Mouse (Mus musculus) liver, embryonic 14.5 days (tissue): ENCODE data around the gene Smpd1.

Experiments
- CTCF ChIP-seq: IDR thresholded peaks from 2 replicates; pipeline ENCODE4 v1.5.1; 2016; ENCODE audit warnings: antibody characterized with exemption, low read depth, control low read depth
- EP300 ChIP-seq: IDR thresholded peaks from 2 replicates; pipeline ENCODE4 v1.6.1; 2016; ENCODE audit warnings: antibody characterized with exemption, low read depth

DNA sequence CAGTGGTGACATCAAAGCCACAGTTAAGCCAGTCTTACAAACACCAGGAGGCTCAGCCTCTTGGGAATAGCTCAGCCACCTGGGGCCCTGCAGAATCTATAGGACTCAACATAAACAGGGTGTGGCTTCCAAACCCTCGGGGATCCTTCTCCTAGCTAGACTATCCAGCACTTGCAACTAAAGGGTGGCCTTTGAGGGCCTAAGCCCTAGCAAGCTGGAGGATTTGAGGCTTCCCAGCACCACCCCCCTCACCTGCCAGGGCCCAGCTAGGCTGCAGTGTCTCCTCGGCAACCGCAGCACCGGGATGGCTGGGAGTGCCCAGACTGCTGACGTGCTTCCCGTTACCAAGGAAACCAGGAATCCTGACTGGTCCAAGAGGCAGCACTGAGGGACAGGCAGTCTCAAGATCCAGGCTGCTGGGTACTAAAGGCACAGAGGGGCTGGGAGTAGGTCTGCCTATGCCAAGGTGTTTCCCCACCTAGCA, 14.9 kb downstream of the Smpd1 start:
- TF ChIP-seq EP300 (no peak), CTCF (no peak)
